Mouse (Mus musculus): ENCODE data around the gene Prdm12.
"Not testable (repeated sequence)": the region's sequence is repeated elsewhere in the genome, so short reads cannot be mapped to it uniquely, and the experiment has no call there.

The Prdm12 gene

DNA sequence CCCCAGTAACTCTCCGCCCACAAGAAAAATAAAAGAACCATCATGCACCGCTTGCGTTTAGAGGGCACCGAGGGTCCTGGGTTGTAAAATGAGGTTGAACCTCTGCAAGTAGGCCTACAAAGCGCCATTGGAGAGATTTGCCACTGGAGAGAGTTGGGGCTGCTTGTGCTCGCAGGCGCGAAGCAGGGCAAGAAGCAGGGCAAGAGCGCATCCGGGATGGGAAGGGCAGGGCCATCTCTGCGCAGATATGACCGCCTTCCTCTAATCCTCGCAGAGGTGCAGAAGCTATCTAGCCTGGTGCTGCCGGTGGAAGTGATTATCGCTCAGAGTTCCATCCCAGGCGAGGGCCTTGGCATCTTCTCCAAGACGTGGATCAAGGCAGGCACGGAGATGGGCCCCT is 2.1 kb downstream of the Prdm12 start:
- DNase-seq (ENCODE audit: low spot score): no peak

GRCm38 (mm10) chr2:31653971-31654853 is 14.4 kb downstream of the Prdm12 start:
- no peak for DNase-seq (ENCODE audit: low spot score)

DNA sequence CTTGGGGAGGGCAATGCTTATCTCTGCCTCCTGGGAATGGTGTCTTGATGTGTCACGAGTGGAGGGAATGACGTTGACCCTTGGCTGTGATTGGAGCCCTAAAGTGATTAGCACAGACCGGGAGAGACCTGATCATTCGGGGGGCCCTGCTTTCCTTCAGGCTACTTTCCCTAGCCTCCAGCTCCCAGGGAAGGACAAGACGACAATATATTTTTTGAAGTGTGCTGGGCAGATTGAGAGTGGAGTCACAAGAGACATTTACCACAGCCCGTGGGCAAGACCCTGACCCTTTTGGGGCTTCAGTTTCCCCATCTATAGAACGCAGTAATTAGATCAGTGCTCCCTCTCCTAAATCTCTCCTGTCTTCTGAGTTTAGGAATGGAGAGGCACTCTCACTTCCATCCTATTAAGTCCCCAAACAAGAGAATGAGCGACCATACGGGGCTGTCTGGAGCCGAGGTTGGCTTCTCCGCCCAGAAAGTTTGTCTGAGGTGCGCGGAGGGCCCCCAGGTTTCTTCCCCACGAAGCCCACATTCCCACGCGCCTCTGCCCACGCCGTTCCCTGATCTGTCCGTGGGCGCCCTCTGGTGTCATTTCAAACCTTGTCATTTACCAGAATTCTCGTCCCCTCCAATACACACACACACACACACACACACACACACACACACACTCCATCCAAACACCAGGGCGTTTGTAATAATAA is 15.2 kb downstream of the Prdm12 start:
- DNase-seq (ENCODE audit: low spot score): peak; percentile 47

DNA sequence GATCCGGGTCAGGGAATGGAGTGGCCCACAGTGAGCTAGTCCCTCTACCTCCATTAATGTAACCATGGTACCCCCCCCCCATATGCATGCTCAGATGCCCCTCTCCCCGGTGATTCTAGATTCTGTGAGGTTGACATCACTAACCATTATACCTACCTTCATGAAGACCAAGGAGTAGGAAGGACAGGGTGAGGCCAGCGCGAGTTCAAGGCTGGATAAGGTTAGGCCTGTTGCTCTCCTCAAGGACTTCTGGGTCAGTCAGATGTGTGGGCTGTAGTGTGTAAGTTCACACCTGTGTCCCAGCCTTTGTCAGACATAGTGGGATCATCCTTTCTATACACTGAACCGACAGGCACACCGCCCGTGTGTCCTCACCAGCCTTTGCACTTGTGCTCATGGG is 16.5 kb downstream of the Prdm12 start:
- DNase-seq (ENCODE audit: low spot score): no peak

DNA sequence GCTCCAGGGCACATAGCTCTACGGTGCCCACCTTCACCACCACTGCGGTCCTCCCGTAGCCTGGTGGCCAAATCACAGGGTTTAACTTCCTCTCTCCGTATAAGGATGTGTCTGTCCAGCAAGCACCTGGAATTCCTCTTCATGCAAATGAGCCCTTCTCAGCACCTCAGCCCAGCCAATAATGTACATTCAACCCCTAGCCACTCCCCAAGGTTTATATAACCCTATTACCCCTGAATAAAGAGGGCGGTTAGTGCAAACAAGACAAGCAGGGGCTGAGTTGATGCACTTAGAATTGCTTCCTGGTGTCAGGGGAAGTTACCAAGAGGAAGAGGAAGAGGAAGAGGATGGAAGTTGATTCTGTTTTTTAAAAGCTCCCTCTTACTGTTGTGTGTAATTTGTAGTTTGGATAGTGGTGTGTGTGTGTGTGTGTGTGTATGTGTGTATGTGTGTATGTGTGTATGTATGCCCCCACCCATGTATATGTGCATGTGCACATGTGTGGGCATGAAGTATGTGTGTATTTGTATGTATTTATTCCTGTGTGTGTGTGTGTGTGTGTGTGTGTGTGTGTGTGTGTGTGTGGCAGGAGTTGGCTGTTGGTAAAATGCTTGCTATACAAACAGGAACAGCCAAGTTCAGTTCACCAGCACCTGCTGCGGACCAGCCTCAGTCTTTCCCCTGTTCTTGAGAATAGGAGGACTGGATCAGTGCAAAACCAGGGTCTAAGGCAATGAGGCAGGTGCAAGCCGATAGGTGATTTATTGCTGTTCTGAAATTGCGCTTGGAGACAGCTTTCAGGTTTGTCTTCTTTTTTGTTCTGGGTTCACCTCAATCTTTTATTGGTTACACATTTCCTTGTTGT is 23.3 kb downstream of the Prdm12 start:
- DNase-seq (ENCODE audit: low spot score): no peak

DNA sequence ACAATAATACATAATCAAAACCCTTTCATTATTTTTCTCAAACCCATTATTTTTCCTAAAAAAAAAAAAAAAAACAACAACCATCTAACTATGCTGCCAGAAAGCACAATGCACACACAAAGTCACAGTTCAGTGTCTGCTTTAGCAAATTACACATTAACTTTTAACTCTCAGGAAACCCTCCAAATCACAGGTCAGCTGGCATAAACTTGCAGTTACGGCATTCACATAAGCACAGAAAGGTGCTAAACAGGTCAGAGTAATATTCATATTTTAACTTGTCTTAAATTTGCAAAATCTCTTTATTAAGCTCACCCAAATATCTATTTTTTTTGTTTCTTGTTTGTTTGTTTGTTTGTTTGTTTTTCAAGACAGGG is 24.0 kb downstream of the Prdm12 start:
- no peak for DNase-seq (ENCODE audit: low spot score)

GRCm38 (mm10) chr2:31667332-31667731 is 27.5 kb downstream of the Prdm12 start:
- no peak for DNase-seq (ENCODE audit: low spot score)

DNA sequence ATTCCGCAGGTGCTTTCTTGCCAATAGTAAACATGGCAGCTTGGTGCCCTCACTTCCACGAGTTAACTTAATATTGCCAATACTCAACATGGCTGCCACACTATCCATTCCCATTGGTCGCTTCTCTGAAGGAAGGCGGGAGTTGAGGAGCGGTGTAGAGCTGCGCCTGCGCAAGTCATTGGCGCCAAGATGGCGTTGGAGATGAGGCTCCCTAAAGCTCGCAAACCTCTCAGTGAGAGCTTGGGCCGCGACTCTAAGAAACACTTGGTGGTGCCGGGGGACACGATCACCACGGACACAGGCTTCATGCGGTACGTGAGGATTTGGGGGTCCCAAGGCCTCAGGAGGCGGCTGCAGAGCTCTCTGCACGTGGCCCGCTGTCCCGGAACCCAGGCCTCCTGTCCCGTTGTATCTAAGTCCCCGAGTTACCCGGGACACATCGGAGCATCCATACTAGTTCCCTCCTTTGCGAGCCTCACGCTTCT is 30.8 kb downstream of the Prdm12 start, which contains the start of gene Exosc2:
TSS of gene Exosc2 (plus strand) at position 165 of the 485 bp plus-strand sequence.
- peak; percentile 91 for DNase-seq (ENCODE audit: low spot score)

GRCm38 (mm10) chr2:31678641-31679040 is 38.8 kb downstream of the Prdm12 start:
- DNase-seq (ENCODE audit: low spot score): no peak

DNA sequence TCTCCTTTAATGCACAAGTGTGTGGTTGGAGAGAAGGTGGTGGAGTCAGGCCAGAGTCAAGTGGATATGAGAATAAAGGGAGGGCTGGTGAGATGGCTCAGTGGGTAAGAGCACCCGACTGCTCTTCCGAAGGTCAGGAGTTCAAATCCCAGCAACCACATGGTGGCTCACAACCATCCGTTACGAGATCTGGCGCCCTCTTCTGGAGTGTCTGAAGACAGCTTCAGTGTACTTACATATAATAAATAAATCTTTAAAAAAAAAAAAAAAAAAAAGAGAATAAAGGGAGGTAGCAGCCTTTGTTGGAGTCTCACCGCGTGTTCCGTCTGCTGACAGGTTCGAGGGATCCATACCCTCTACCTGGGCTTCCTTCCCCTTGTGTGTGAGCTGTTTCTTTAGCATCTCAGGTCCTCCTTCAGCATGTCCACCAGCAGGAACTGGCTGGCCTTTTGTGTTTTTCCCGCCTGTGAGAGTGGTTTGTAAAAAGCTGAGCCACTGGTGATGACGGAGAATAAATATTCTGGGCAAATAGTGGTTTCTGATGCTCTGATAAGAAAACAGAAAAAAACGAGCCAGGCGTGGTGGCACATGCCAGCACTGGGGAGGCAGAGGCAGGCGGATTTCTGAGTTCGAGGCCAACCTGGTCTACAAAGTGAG is 41.3 kb downstream of the Prdm12 start:
- not testable (repeated sequence) for DNase-seq (ENCODE audit: low spot score)

DNA sequence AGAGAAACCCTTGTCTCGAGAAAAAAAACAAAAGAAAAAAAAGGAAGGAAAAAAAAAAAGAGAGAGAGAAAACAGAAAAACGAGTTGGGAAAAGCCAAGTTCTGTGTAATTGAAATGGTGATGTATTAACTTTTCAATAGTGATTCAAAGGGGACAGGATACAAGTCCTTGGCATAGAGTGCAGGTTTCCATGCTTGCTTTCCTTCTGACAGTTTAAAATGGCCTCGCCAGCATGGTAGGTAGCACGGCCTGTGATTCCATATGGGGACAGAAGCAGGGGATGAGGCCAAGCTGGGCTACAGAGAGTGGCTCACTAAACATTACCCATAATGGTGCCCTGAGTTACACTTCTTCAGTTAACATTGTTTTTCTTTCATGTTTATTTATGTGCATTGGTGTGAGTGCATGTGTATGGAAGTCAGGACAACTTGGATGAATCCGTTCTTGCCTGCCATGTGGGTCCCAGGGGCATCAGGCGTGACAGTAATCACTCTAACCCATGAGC is 41.9 kb downstream of the Prdm12 start:
- no peak for DNase-seq (ENCODE audit: low spot score)

DNA sequence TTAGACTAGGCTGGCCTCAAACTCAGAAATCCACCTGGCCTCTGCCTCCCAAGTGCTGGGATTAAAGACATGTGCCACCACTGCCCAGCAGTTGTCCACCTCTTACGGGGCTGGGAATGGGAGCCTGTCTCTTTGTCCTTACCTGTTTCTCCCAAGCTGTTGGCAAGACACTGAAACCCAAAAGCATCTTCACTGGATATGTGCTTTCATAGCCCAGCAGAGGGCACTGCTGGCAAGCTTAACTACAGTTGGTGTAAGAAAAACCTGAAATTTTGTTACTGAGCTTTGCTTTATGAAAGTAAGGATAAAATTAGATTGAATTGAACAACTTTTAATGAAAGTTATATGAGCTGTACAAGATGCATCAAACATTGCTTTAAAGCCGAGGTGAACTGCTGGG is 43.8 kb downstream of the Prdm12 start:
- DNase-seq (ENCODE audit: low spot score): peak; percentile 69

GRCm38 (mm10) chr2:31688074-31688925 is 48.5 kb downstream of the Prdm12 start, which contains the start of gene Abl1:
TSS of gene Abl1 (plus strand) at chr2:31688376.
- peak; percentile 95 for DNase-seq (ENCODE audit: low spot score)

- DNase-seq (ENCODE audit: low spot score): no peak
Measured at GRCm38 (mm10) chr2:31689045-31689444, 49.2 kb downstream of the Prdm12 start.

- no peak for DNase-seq (ENCODE audit: low spot score)
Measured at GRCm38 (mm10) chr2:31690063-31690462, 50.2 kb downstream of the Prdm12 start.

- no peak for DNase-seq (ENCODE audit: low spot score)
Measured at GRCm38 (mm10) chr2:31698209-31698608, 58.4 kb downstream of the Prdm12 start.

DNA sequence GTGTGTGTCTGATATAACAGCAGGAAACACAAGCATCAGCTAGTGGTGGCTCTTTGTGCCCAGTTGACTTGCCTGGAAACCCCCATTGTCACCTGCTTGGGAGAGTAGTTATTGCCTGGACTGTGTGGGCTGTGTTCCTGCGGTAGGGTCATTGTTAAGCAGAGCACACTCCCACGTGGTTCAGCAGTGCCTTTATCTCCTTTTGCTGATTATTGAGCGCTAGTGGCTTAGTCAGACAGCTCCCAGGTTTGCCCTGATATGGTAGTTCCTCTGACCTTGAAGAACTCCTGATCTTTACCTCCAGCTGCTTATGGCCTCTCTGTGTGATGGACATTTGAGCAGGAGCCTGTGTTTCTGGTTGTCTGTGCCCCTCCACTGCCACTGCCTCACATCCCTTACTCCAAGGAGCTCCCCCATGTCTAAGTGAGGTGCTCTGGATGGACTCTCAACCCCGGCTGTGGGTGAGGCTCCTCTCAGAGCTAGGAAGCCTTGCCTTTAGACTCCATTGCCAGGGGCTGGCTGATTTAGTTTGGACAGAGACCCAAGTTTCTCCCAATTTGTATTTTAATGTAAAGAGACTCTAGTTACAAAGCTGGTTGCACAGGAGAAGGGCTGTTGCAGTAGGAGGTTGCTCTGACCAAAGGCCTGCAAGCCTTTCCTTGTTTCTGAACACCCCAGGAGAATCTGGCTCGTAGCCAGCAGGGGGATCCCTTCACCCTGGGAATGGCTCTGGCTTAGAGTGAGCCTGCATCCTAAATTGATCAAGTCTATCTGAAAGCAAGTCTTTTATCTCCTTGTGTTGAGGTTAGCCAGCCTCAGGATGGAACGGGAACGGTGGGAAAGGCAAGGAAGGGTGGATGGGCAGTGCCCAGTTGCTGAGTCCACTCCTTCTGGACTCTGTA is 61.0 kb downstream of the Prdm12 start:
- no peak for DNase-seq (ENCODE audit: low spot score)

- no peak for DNase-seq (ENCODE audit: low spot score)
Measured at GRCm38 (mm10) chr2:31703226-31703625, 63.4 kb downstream of the Prdm12 start.

All from urinary bladder, postnatal 14 days (tissue).